Mouse (Mus musculus) heart, postnatal 36 days (tissue): ENCODE data around the gene Tctex1d1. TPM values are rescaled to one million over a fixed set of nuclear protein-coding genes. Genes with fewer than 3 reads are reported as not detected.

ENCODE experiments used
- DNase-seq, 2 experiments: peaks; one replicate each; pipeline ENCODE4 v3.0.0; 2021 to 2022
- intact Hi-C: fragments of 180-260 bp; cut with DNase I; formaldehyde crosslinking; loops from one replicate; pipeline ENCODE4 v1.15.1; 2025
- total RNA-seq, 2 experiments: library from RNA; stranded (reverse); gene quantifications; 2 replicates each; pipeline ENCODE4 v1.2.3; 2021

Gene Tctex1d1
- total RNA-seq, 2 experiments from 2014 or later: not detected

- intact Hi-C loops: loop anchor here (1.0 to 10.0 kb wide), 3 partner anchors 159 to 359 kb away; no protein-coding TSS in a partner anchor
- no peak for DNase-seq
Measured at GRCm38 (mm10) chr4:102987325-102987724, 8.9 kb downstream of the Tctex1d1 start.

GRCm38 (mm10) chr4:102987756-102988155 lies 9.3 kb downstream of the Tctex1d1 start:
- DNase-seq: no peak
- intact Hi-C loops: loop anchor here (1.0 to 10.0 kb wide), 3 partner anchors 159 to 359 kb away; no protein-coding TSS in a partner anchor

GRCm38 (mm10) chr4:102988526-102988925 lies 10.1 kb downstream of the Tctex1d1 start:
- intact Hi-C loops: loop anchor here (10.0 kb wide), 1 partner anchor 274 kb away; no protein-coding TSS in a partner anchor
- no peak for DNase-seq

- no peak for DNase-seq
- intact Hi-C loops: loop anchor here (10.0 kb wide), 1 partner anchor 275 kb away; no protein-coding TSS in a partner anchor
Measured at GRCm38 (mm10) chr4:102989391-102989790, 11.0 kb downstream of the Tctex1d1 start.

GRCm38 (mm10) chr4:102990016-102990415 lies 11.6 kb downstream of the Tctex1d1 start:
- intact Hi-C loops: no loop called here
- no peak for DNase-seq

GRCm38 (mm10) chr4:102990595-102991340 lies 12.4 kb downstream of the Tctex1d1 start:
- intact Hi-C loops: no loop called here
- no peak for DNase-seq

GRCm38 (mm10) chr4:102991685-102992084 lies 13.3 kb downstream of the Tctex1d1 start:
- DNase-seq: no peak
- intact Hi-C loops: no loop called here

GRCm38 (mm10) chr4:103004681-103005080 lies 26.3 kb downstream of the Tctex1d1 start:
- no peak for DNase-seq
- intact Hi-C loops: no loop called here

- DNase-seq: no peak
- intact Hi-C loops: no loop called here
Measured at GRCm38 (mm10) chr4:103005190-103005945, 27.0 kb downstream of the Tctex1d1 start.

- DNase-seq: no peak
- intact Hi-C loops: no loop called here
Measured at GRCm38 (mm10) chr4:103006266-103006665, 27.9 kb downstream of the Tctex1d1 start.

- DNase-seq: no peak
- intact Hi-C loops: no loop called here
Measured at GRCm38 (mm10) chr4:103006943-103007418, 28.6 kb downstream of the Tctex1d1 start.

GRCm38 (mm10) chr4:103010734-103011133 lies 32.3 kb downstream of the Tctex1d1 start:
- intact Hi-C loops: no loop called here
- DNase-seq: no peak

- DNase-seq: no peak
- intact Hi-C loops: no loop called here
Measured at GRCm38 (mm10) chr4:103011823-103012222, 33.4 kb downstream of the Tctex1d1 start.

GRCm38 (mm10) chr4:103013490-103013889 lies 35.1 kb downstream of the Tctex1d1 start:
- DNase-seq: no peak
- intact Hi-C loops: no loop called here

GRCm38 (mm10) chr4:103026621-103027020 lies 48.2 kb downstream of the Tctex1d1 start, which contains the start of gene Insl5:
Gene Insl5 (minus strand): TSS chr4:103026842.
- no peak for DNase-seq
- intact Hi-C loops: no loop called here

- intact Hi-C loops: no loop called here
- DNase-seq: no peak
Measured at GRCm38 (mm10) chr4:103027745-103028144, 49.3 kb downstream of the Tctex1d1 start.

GRCm38 (mm10) chr4:103028177-103029088 lies 50.0 kb downstream of the Tctex1d1 start:
- intact Hi-C loops: no loop called here
- no peak for DNase-seq

- no peak for DNase-seq
- intact Hi-C loops: no loop called here
Measured at GRCm38 (mm10) chr4:103039103-103039837, 60.9 kb downstream of the Tctex1d1 start.

- DNase-seq: no peak
- intact Hi-C loops: no loop called here
Measured at GRCm38 (mm10) chr4:103039838-103040191, 61.4 kb downstream of the Tctex1d1 start.

- DNase-seq: no peak
- intact Hi-C loops: no loop called here
Measured at GRCm38 (mm10) chr4:103042997-103043396, 64.6 kb downstream of the Tctex1d1 start.
